Mouse (Mus musculus) brain, adult 10 weeks (tissue): Measurements from ENCODE around the gene Xpo5. TPM values are rescaled to one million over a fixed set of nuclear protein-coding genes. Genes with fewer than 3 reads are reported as not detected.

Experiments
- polyA plus RNA-seq: library from polyadenylated mRNA; stranded (reverse); fragments of 350-450 nt; fragmentation: Illumina TruSeq; extraction: RNeasy Lipid Tissue Mini Kit (QIAGEN cat#74804); gene quantifications from one replicate; pipeline ENCODE4 v1.2.3, GENCODE M21; 2015; ENCODE audit warnings: low read depth, low replicate concordance

Xpo5 gene
- 28.6 TPM for polyA plus RNA-seq

GRCm38 (mm10) chr17:46202421-46203071 is at the start of gene Xpo5, which contains the start of gene Polh:
TSS of gene Xpo5 (plus strand) at chr17:46202782.
TSS of gene Polh (minus strand) at chr17:46202645.

GRCm38 (mm10) chr17:46152847-46153782 is 49.5 kb upstream of the Xpo5 start, which contains the start of gene Mad2l1bp:
TSS of gene Mad2l1bp (minus strand) at chr17:46153553.

GRCm38 (mm10) chr17:46160686-46161085 is 41.9 kb upstream of the Xpo5 start, which contains the start of gene Gtpbp2:
TSS of gene Gtpbp2 (plus strand) at chr17:46161032.

GRCm38 (mm10) chr17:46247512-46248188 is 45.1 kb downstream of the Xpo5 start, which contains the start of the genes Polr1c and Yipf3:
TSS of gene Polr1c (minus strand) at chr17:46248054.
TSS of gene Yipf3 (plus strand) at chr17:46248080.

GRCm38 (mm10) chr17:46253452-46254084 is 51.0 kb downstream of the Xpo5 start, which contains the start of gene Lrrc73:
TSS of gene Lrrc73 (plus strand) at chr17:46253531.

GRCm38 (mm10) chr17:46282483-46283123 is 80.0 kb downstream of the Xpo5 start, which contains the start of gene Tjap1:
TSS of gene Tjap1 (minus strand) at chr17:46283026.

Other genes starting within 250 kb of the Xpo5 start
- 101 TPM for gene Vegfa, start 170.4 kb upstream of the Xpo5 start, polyA plus RNA-seq
- gene Mrps18a, start 91.8 kb upstream of the Xpo5 start, polyA plus RNA-seq, result 130 TPM
- 23.4 TPM for gene Rsph9, start 58.6 kb upstream of the Xpo5 start, polyA plus RNA-seq
- 16.5 TPM for gene Mad2l1bp, start 49.2 kb upstream of the Xpo5 start, polyA plus RNA-seq
- 86.9 TPM for gene Gtpbp2, start 41.8 kb upstream of the Xpo5 start, polyA plus RNA-seq
- gene Polh, start 137 bp upstream of the Xpo5 start, polyA plus RNA-seq, result 3.9 TPM
- 41.5 TPM for gene Polr1c, start 45.3 kb downstream of the Xpo5 start, polyA plus RNA-seq
- gene Yipf3, start 45.3 kb downstream of the Xpo5 start, polyA plus RNA-seq, result 66.5 TPM
- gene Lrrc73, start 50.7 kb downstream of the Xpo5 start, polyA plus RNA-seq, result 44.4 TPM
- gene Tjap1, start 80.2 kb downstream of the Xpo5 start, polyA plus RNA-seq, result 31.4 TPM
- gene Dlk2, start 94.6 kb downstream of the Xpo5 start, polyA plus RNA-seq, result 36.9 TPM
- 5.0 TPM for gene Abcc10, start 125.6 kb downstream of the Xpo5 start, polyA plus RNA-seq
- gene Zfp318, start 180.9 kb downstream of the Xpo5 start, polyA plus RNA-seq, result 30.7 TPM
- 2.9 TPM for gene Crip3, start 226.1 kb downstream of the Xpo5 start, polyA plus RNA-seq
- gene Slc22a7, start 235.7 kb downstream of the Xpo5 start, polyA plus RNA-seq, result not detected